ENCODE assay signal across 8 mouse cellular contexts in the genomic region with DNA sequence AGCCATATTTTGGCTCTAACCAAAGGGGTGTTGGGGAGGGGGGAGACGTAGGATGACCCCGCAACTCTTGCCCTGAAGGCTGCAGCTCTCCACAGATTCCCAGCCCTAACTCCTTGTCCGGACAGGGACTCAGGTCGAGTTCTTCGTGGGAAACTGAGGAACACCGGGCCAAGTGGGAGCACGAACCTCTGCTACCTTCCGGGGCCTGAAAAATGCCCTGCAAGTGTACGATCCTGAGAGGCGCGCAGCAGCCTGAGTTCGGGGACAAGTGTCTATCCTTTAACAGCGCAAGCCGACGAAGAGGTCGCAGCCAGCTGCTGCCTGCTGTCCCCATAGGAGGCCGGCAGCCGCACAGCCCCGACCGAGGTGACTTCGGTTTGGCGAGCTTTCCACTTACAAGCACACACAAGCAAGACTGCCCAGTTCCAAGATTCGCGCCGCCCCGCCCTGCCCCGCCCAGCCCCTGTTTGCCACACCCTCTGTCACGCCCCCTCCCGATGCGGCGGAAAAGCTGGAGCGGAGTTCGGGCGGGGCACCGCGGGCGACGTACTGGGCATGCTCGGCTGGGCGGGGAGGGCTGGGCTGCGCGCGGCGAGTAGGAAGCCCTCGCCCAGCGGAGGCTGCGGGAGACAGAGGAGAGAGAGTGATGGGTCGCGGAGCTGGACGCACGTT. TPM values are rescaled to one million over a fixed set of nuclear protein-coding genes. Genes with fewer than 3 reads are reported as not detected.
DNase-seq lines count a peak whose midpoint lies in the region; ATAC-seq and TF ChIP-seq lines count a peak whose summit lies in the region.

No protein-coding gene starts in this region.

- peaks cover 8% of the 10 kb centered on the region for H3K36me3 ChIP-seq in C2C12 (ENCODE audit: control insufficient read depth, insufficient read depth)
- H3K36me3 ChIP-seq in erythroblast, embryonic 14.5 days (ENCODE audit: control insufficient read depth), result no peaks in the 10 kb centered on the region
- H3K36me3 ChIP-seq in heart, embryonic 12.5 days, result no peaks in the 10 kb centered on the region
- H3K36me3 ChIP-seq in kidney, embryonic 16.5 days (ENCODE audit: insufficient read depth, low read length), result no peaks in the 10 kb centered on the region

- no peaks in the 10 kb centered on the region for H3K9me3 ChIP-seq in erythroblast, embryonic 14.5 days (ENCODE audit: control insufficient read depth, low read length)
- no peaks in the 10 kb centered on the region for H3K9me3 ChIP-seq in heart, embryonic 12.5 days (replicated peaks)
- H3K9me3 ChIP-seq in kidney, embryonic 16.5 days (ENCODE audit: low read length), result no peaks in the 10 kb centered on the region

- ATAC-seq in heart, embryonic 12.5 days (ENCODE audit: insufficient number of reproducible peaks, low FRiP score), result peak; percentile 94
- ATAC-seq in kidney, embryonic 16.5 days (ENCODE audit: low FRiP score, low TSS enrichment), result peak; percentile 94

- WGBS in heart, embryonic 12.5 days, result under 1% methylated on average over 49 of the region's 51 CpGs
- WGBS in kidney, embryonic 16.5 days, result 0% methylated on average over 51 of the region's 51 CpGs

- H3ac ChIP-seq in C2C12 (ENCODE audit: control insufficient read depth, insufficient read length, low read depth), result peak overlapping the region; percentile 82

- TF ChIP-seq CTCF in C2C12 (IDR thresholded peaks at IDR 0.05; ENCODE audit: control insufficient read depth, insufficient read depth, insufficient read length), result no peak

- peak; percentile 91 for DNase-seq in brain, embryonic 18.5 days (ENCODE audit: low read depth, low spot score)
- DNase-seq in liver, result peak; percentile 96
- DNase-seq in monocyte, adult 2 months (ENCODE audit: low read depth in 1 of 2, low spot score in 2 of 2), result peak; percentile 76 to 87
- peak; percentile 87 to 92 for DNase-seq in spleen, postnatal 14 days (ENCODE audit: low spot score in 2 of 2)

- H3K4me2 ChIP-seq in heart, embryonic 12.5 days, result peak overlapping the region; percentile 86
- peak overlapping the region; percentile 85 for H3K4me2 ChIP-seq in kidney, embryonic 16.5 days (replicated peaks; ENCODE audit: low read depth, low read length)

- peaks cover 47% of the 10 kb centered on the region for H3K79me2 ChIP-seq in C2C12 (ENCODE audit: control insufficient read depth, insufficient read depth)

- peak overlapping the region; percentile 92 for H3K4me3 ChIP-seq in C2C12 (ENCODE audit: insufficient read depth, poor library complexity, severe bottlenecking)
- peak overlapping the region; percentile 77 for H3K4me3 ChIP-seq in erythroblast, embryonic 14.5 days (replicated peaks)
- peak overlapping the region; percentile 95 for H3K4me3 ChIP-seq in heart, embryonic 12.5 days
- peak overlapping the region; percentile 90 for H3K4me3 ChIP-seq in kidney, embryonic 16.5 days (ENCODE audit: low read length)

- peak overlapping the region; percentile 89 for H3K9ac ChIP-seq in heart, embryonic 12.5 days
- H3K9ac ChIP-seq in kidney, embryonic 16.5 days (replicated peaks; ENCODE audit: low read length), result peak overlapping the region; percentile 89

- peak overlapping the region; percentile 97 for H3K27ac ChIP-seq in heart, embryonic 12.5 days (ENCODE audit: poor library complexity, severe bottlenecking)
- H3K27ac ChIP-seq in kidney, embryonic 16.5 days (ENCODE audit: low read length), result peak overlapping the region; percentile 94

- H3K27me3 ChIP-seq in C2C12 (ENCODE audit: control insufficient read depth, insufficient read depth, insufficient read length), result no peaks in the 10 kb centered on the region
- H3K27me3 ChIP-seq in erythroblast, embryonic 14.5 days (ENCODE audit: control insufficient read depth), result peaks cover 22% of the 10 kb centered on the region
- no peaks in the 10 kb centered on the region for H3K27me3 ChIP-seq in heart, embryonic 12.5 days (replicated peaks)
- H3K27me3 ChIP-seq in kidney, embryonic 16.5 days (ENCODE audit: insufficient read depth, low read length), result no peaks in the 10 kb centered on the region

- peaks cover 44% of the 10 kb centered on the region for H3K79me3 ChIP-seq in C2C12 (ENCODE audit: low read depth)

- H3K4me1 ChIP-seq in erythroblast, embryonic 14.5 days (ENCODE audit: control insufficient read depth), result peaks cover 38% of the 10 kb centered on the region
- peaks cover 15% of the 10 kb centered on the region for H3K4me1 ChIP-seq in heart, embryonic 12.5 days (replicated peaks)
- H3K4me1 ChIP-seq in kidney, embryonic 16.5 days (ENCODE audit: insufficient read depth, low read length), result peaks cover 5% of the 10 kb centered on the region

TF ChIP-seq in C2C12, 6 proteins besides CTCF, POLR2A, EP300 and RAD21:
- TF ChIP-seq MYOD1 (IDR thresholded peaks at IDR 0.05; ENCODE audit: control insufficient read depth, insufficient read length, low read depth), result no peak
- no peak for TF ChIP-seq CEBPB (IDR thresholded peaks at IDR 0.05; ENCODE audit: low read depth)
- TF ChIP-seq FOSL1 (IDR thresholded peaks at IDR 0.05; ENCODE audit: insufficient read depth, low read length, poor library complexity, severe bottlenecking), result no peak
- TF ChIP-seq MAX (IDR thresholded peaks at IDR 0.05), result no peak
- TF ChIP-seq MYOG (IDR thresholded peaks at IDR 0.05; ENCODE audit: control insufficient read depth, extremely low read depth, insufficient read length), result no peak
- TF ChIP-seq USF1 (IDR thresholded peaks at IDR 0.05; ENCODE audit: low read depth), result no peak

RNA-seq across cellular contexts. Expression of a gene that starts 1.6 kb away (rescaled TPM):
- polyA plus RNA-seq in C2C12 (2012; fragmentation: generic; extraction: Trizol), result 3.1 TPM
- not detected in 2 replicates for polyA plus RNA-seq in erythroblast, embryonic 14.5 days (2012)
- polyA plus RNA-seq in heart, embryonic 12.5 days (2016; fragmentation: Nextera tagmentation; extraction: Ambion mirVana), result not detected in 2 replicates
- polyA plus RNA-seq in kidney, embryonic 16.5 days (2015; fragmentation: Nextera tagmentation; extraction: Ambion mirVana), result not detected in 2 replicates

RNA-seq across cellular contexts. Expression of a gene that starts 2.7 kb away (rescaled TPM):
- 4.5 TPM for polyA plus RNA-seq in C2C12 (2012; fragmentation: generic; extraction: Trizol)
- 0.14 and 0.16 TPM in 2 replicates for polyA plus RNA-seq in erythroblast, embryonic 14.5 days (2012)
- polyA plus RNA-seq in heart, embryonic 12.5 days (2016; fragmentation: Nextera tagmentation; extraction: Ambion mirVana), result 9.9 and 10.1 TPM in 2 replicates
- polyA plus RNA-seq in kidney, embryonic 16.5 days (2015; fragmentation: Nextera tagmentation; extraction: Ambion mirVana), result 5.8 and 5.9 TPM in 2 replicates

Comparison
In these comparisons a context has a peak if more than half of its experiments do, and no peak if none do; other contexts are left out.
1. Peak in every context shown above with its lines: DNase-seq, ATAC-seq, H3K4me3 ChIP-seq and H3K27ac ChIP-seq.